Mouse (Mus musculus) urinary bladder, postnatal 36 days (tissue): ENCODE data around the gene Phf20.
"Not testable (repeated sequence)": the region's sequence is repeated elsewhere in the genome, so short reads cannot be mapped to it uniquely, and the experiment has no call there.

Experiments
- DNase-seq, 2 experiments: peaks; one replicate each; pipeline ENCODE4 v3.0.0; 2022; ENCODE audit warnings: low spot score in 2 of 2, mixed read lengths in 1 of 2

Phf20 gene

DNA sequence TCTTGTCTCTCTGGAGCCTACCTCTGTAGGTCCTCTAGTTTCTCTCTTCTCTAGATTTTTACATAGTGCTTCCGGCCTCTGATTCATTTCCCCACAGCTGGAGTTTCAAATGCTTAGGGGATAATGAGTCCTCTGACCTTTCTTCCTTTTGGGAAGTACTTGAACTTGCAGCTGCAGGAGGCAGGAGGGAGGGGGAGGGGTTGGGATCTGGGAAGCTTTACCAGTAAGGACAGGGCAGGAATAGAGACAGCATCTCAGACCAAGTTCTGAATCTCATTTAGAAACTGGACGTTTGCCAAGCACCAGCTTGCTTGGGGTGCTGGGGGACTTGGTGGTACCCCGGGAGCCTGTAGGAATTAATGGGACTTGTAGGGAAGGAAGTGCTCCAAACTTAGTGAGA is 3.7 kb downstream of the Phf20 start:
- DNase-seq: no peak

DNA sequence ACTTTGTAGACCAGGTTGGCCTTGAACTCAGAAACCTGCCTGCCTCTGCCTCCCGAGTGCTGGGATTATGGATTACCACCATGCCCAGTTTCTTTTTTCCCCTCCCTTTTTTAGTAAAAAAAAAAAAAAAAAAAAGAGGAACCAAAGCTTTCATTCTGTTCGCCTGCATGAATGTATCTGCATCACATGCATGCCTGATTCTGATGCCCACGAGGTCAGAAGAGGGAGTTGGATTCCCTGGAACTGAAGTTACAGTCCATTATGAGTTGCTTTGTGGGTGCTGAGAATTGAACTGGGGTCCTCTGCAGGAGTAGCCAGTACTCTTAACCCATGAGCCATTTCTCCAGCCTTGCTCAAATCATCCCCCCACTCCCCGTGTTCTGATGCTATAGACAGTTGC is 5.2 kb downstream of the Phf20 start:
- DNase-seq: no peak

DNA sequence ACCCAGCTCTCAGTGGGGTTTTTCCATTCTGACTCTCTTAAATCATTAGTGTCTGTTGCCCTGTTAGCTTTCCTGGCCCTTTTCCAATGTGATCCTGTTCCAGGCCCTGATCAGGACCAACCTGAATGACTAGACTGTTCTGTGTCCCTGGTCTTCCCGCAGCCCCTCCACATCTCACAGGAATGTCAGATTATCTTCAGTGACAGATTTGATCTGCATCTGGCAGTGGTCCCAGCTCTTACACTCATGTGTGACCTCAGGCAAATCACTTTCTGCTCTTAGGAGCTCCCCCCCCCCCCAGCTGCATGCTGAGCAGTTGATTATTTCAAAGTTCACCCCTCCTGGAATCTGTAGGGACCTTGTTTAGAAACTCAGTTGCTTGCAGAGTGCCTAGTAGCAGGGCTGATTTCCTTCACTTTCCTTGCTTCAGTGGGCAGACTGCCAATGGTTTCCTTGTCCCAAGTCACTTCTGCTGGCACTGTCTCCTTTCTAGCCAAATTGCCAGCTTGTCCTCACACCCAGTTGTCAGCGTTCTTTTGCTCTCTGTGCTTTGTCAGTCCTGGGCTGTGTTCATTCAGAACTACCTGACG is 6.7 kb downstream of the Phf20 start:
- peak; percentile 13 to 63 for DNase-seq

DNA sequence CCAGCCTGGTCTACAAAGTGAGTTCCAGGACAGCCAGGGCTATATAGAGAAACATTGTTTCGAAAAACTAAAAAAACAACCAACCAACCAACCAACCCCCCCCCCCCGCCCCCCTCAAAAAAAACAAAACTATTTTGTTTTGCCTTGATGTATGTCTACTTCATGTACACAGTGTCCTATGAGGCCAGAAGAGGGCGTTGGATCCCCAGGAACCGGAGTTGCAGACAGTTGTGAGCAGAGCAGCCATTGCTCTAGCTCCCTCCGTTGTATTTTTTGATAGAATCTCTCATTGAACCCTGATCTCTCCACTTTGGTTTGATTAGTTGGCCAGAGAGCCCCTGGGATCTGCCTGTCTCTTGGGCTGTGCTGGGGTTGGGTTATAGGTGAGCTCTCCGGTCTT is 7.7 kb downstream of the Phf20 start:
- no peak for DNase-seq

DNA sequence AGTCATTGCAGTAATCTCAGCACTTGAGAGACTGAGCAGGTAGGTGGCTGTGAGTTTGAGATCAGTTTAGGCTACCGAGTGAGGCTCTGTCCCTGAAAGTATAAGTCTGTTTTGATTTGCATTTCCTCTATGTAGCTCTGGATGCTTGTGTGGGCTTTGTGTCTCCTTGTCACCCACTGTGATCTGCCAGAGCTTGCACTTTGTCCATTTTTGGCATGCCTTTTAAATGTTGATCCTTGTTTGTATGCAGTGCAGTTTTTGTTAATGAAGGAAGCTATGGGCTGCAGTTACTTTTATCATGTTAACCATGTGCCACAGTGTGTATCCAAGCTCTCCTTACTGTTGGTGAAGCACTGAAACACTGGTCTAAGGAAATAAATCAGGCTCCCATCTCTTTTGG is 21.5 kb downstream of the Phf20 start:
- no peak for DNase-seq

DNA sequence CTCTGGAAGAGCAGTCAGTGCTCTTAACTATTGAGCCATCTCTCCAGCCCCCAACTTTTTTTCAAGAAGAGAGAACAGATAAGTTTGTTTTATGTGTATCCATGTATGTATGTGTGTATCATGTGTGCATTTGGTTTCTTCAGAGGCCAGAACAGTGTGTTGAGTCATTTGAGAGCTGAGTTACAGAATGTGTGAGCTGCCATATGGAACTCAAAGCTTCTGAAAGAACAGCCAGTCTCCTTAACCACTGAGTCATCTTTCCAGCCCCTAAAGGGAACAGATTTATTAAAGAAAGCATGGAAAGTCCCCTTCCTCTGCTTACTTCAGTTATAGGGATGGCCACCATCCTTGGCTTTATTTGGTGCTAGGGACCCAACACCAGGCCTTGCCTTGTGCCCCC is 25.8 kb downstream of the Phf20 start:
- DNase-seq: no peak

DNA sequence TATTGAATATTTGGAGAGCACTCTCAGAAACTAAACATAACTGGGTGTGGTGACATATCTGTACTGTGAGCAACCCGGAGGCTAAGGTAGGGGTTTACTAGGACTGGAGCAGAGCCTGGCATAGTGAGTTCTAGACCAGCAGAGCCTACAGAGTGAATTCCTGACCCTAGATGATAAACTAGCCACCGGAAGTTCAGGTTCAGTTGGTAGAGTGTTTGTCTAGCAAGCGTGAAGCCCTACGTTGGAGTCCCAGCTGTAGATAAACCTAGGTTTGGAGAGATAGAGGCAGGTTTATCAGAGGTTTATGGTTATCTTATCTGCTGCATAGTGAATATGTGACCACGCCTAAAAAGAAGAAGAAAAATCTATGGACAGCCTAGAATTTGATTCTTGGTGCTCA is 27.8 kb downstream of the Phf20 start:
- DNase-seq: no peak

DNA sequence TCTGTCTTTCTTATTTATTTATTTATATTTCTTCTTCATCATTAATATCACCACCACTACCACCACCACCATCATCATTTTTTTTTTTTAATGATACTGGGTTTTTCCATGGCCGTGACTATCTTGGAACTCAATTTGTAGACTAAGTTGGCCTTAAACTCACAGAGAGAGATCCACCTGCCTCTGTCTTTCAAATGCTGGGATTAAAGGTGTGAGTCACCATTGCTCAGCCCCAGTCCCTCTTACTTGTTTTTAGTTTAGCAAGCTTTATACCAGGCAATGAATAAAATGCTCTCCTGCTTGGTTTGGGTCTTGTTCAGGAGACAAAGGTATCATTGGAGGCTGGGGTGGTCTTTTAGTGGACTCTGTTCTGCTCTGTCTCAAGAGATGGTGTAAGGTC is 31.4 kb downstream of the Phf20 start:
- no peak for DNase-seq

DNA sequence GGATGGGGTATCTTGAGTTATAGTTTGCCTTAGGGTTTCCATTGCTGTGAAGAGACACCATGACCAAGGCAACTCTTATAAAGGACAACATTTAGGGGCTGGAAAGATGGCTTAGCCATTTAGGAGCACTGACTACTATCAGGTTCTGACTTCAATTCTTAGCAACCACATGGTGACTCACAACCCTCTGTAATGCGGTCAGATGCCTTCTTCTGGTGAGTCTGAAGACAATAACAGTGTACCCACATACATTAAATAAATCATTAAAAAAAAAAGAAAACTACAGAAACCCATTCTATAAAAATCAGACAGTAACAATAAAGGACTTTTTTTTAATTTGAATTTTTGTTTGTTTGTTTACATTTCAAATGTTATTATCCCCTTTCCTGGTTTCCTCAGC is 32.9 kb downstream of the Phf20 start:
- DNase-seq: no peak

DNA sequence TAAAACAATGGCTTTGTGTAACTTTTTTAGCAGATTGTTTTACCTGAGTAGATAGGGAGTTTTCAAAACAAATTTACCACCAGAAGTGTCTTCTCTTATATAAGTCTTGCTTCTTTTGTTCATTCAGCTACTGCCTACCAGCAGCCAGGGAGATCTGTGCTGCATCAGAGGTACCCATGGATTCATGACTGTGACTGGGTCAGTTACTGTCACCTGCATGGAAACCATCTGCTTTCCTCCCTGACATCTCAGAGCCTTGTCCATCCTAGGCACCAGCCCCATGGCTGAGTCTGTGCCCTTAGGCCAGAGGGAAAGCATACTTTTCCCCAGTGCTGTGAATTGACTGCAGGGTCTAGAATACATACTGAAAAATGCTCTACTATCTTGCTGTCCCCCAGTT is 35.1 kb downstream of the Phf20 start:
- DNase-seq: no peak

DNA sequence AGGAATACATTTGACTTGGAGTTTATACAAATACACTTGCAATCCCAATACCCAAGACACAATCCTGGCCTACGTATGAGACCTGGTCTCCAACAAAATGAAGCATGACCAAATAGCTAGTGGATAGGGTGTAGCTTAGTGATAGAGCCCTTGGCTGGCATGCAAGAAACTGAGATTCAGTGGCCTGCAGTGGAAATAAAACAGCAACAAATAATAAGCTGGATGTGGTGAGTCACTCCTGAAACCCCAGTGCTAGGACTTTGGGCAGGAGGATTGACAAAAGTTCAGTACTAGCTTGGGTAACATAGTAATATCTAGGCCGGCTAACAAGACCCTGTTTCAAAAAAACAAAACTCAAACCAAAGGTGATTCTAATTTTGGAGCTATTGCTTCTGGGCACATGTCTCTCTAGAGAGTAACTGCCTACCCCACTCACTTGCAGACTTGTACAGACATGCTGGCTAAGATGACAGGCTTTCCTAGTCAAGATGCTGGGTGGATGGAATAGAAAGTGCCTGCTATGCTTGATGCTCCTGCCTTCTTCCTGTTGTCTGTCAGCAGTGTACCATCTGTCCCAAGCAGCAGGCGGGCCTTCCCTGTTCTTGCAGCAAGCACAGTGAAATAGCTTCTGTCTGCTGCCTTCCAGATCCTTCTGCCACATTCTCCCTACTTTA is 37.1 kb downstream of the Phf20 start:
- DNase-seq: no peak

DNA sequence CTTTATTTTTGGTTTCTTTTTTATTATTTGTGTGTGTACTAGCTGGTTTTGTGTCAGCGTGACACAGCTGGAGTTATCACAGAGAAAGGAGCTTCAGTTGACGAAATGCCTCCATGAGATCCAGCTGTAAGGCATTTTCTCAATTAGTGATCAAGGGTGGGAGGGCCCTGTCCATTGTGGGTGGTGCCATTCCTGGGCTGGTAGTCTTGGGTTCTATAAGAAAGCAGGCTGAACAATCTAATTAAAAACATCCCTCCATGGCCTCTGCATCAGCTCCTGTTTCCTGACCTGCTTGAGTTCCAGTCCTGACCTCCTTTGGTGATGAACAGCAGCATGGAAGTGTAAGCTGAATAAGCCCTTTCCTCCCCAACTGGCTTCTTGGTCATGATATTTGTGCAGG is 37.8 kb downstream of the Phf20 start:
- DNase-seq: not testable (repeated sequence)

DNA sequence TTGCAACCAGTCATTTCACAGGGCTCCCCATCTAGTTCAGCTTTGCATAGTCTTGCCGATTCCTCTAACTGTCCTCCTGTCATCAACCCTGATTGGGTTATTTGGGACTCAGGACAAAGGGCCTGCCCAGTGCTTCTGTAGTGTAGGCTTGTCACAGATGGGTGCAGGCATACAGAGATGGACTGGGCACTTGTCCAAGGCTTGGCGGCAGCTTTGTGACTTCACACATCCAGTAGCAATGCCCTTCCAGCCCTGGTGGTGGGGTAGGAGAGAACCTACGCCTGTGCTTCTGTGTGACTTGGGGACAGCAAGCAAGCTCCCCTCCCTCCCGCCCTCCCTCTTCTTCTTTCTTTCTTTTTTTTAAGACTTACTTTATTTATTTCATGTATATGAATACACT is 39.6 kb downstream of the Phf20 start:
- peak in 1 of 2 experiments; percentile 14 for DNase-seq

DNA sequence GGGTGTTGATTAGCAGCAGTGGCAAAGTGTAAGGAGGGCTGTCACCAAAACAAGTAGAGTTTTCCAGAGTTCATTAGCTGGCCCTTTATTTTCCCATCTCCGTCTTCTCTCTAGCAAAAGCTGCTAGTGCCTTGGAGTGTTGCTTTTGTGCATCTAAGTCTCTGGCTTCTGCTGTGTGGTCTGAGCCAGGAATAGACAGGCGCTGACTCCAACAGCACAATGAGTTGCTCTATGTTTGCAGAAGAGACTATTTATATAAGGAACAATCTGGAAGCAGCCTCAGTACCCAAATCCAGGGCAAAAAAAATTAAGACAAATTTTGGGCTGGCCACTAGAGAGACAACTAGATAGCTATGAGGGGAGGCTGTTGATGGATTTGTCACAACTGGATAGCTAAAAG is 45.4 kb downstream of the Phf20 start:
- DNase-seq: no peak

DNA sequence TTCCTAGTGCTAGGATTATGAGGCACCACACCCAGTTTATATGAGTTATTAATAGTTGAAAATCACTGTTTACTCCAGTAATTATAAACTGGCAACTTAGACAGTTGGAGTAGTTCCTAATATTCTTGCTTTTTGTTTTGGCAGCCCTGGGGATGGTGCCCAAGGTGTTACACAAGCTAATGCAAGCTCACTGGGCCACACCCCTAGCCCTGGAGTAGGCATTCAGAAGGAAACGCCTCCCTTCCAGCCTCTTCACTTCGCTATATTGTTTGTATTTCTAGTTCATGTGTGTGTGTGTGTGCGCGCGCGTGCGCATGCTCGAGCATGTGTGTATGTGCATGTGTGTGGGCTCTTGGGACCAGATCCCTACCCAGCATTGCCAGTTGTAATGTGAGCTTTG is 46.7 kb downstream of the Phf20 start:
- DNase-seq: no peak

DNA sequence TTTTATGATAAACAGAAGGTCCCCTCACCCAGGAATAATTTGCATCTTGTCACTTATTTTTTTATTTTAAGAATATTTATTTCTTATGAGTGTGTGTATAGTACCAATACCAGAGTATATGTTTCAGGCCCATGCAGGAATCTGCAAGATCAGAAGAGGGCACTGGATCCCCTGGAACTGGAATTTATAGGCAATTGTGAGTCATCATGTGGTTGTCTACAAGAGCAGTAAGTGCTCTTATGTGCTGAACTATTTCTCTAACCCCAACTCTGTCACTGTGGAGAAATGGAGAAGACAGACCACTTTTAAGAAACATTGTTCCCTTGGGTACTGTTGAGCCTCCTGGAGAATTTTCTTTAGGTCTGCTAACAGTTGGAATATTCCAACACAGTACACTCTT is 51.3 kb downstream of the Phf20 start:
- no peak for DNase-seq

DNA sequence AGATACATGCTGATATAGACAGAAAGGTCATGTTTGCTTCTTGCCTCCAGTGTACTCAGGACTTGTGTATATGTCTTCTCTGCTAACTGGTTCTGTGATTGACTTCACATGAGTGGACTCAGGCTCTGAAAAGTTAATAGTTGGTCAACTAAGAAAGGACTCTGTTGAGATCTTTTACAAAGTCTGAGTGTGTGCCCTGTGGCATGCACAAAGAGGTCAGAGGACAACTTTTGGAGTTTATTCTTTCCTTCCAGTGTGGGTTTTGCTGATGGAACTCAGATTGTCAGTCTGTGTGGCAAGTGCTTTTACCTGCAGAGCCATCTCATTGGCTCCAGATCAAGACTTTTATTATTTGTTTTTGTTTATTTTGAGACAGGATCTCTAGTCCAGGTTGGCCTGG is 54.5 kb downstream of the Phf20 start:
- DNase-seq: no peak

DNA sequence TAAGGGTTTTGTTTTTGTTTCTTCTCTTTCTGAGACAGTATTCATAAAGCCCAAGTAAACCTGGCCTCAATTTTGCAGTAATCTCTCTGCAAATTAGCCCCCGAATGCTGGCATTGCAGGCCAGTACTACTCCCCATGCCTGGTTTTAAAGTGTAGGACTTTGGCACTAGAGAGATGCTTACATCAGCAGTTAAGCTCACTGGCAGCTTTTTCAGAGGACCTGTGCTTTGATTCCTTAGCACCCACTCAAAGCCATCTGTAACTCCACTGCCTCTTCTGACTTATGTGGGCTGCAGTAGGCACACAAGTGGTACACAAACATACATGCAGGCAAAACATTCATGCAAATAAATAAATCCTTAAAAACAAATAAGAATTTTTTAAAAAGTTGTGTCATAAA is 55.0 kb downstream of the Phf20 start:
- no peak for DNase-seq

DNA sequence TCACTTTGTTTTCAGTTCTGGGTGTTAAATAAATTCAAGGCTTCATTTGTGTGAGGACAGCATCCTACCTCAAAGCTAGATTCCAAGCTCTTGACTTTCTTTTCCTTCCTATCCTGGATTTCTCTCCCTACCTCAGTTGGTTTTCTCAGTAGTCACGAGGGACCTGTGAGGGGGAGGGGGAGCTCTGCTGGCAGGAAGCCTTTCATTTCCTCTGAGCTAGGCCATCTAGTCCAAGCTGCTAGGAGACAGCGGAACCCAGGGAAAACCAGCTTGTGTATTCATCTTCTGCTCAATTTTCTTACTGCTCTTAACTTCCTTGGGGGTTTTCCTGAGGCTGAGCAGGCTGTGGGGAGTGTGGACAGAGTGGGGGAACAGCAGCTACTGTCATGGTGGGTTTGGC is 60.8 kb downstream of the Phf20 start:
- DNase-seq: peak in 1 of 2 experiments; percentile 32

DNA sequence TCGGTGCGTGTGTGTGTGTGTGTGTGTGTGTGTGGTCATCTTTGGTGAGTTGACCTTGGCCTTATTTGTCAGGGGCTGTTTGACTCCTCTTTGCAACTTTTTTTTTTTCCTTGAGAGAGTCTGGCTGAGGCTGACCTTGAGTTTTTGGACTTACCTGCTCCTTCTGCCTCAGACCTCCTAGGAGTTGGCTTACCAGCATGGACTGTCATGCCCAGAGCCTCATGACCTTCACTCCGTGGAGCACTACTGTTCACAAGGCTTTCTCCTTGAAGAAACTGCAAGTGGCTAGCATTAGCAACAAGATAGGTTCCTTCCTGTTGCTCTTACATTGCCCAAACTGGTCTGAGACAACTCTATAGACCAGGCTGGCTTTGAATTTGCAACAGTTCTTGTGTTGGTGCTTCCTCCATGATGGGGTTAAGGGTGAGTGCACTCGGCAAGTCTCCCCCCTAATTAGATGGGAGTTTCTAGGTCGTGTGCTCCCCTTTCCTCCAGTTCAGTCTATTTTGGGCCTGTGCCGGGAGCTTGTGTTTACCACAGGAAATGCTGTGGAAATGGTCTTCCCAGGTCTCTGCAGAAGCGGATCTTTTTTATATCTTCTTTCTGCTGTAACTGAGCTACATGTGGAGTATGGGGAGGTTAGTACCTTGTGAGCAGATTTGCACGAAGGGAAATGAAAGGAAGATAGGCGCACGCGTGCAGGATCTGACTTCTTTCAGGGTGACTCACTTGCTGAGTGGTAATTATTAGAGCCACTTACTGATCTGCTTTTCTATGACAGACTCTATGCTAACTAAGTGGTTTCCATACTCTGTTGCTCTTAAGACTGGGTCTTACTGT is 61.9 kb downstream of the Phf20 start:
- DNase-seq: no peak

DNA sequence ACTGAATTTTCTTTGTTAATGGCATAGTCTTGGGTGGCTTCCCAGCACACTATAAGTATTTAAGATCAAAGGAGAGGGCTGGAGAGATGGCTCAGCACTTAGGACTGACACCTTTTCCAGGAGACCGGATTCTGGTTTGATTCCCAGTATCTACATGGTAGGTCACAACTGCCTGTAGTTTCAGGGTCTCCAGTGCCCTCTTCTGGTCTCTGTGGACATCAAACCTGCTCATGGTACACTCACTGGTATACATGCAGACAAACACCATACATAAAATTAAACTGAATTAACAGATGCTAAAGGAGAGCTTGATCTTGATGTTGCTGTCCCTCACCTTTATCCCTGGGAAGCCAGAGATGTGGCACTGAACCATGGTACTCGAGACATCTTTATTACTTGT is 64.7 kb downstream of the Phf20 start:
- no peak for DNase-seq

DNA sequence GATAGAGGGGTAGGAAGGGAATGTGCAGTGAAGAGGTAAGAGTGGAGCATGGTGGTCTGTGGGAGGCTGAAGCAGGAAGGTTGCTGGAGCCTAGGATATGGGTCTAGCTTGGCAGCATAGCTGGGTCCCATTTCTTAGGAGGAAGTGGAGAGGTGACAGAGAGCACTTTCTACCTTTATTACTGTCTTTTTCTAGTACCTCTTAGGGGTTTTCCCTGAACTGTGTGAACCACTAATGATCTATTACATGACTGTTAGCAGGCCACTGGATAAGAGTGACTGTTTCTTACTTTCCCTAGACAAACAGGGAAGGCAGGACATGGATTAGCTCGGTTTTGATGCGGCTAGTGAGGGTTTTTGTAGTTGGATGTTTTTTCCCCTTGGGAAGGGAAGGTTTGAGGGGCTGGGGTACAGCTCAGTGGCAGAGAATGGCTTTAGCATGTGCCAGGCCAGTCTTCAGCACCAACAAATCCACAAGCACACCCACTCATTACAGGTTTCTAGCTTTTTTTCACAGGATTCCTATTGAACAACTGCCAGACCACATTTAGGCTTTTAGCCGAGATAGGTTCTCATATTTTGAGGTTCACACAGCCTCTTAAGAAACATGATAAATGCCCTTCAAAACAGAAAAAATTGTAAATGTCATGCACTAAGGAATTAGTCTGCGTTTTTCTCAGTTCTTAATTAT is 67.1 kb downstream of the Phf20 start:
- no peak for DNase-seq

DNA sequence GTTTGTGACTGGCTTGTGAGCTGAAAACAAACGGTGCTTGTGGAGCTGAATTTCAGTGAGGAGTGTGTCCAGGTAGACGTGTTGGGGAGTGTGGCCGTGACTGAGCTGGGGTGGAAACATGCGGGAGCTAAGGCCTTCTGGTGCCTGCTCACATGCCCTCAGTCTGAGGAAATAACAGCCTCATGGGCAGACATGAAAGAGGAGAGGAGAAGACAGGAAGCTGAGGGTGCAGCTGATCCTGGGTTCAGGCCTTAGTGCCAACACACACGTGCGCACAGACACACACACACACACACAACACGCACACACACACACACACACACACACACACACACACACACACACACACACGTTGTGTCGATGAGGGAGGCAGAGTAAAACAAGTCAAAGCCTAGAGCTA is 71.4 kb downstream of the Phf20 start:
- no peak for DNase-seq
